Mouse (Mus musculus): ENCODE results near the gene Kif17.

GRCm38 (mm10) chr4:138293949-138294550, 43.8 kb downstream of the Kif17 start:
- TF ChIP-seq POLR2A (IDR thresholded peaks at IDR 0.05; ENCODE audit: borderline replicate concordance, control insufficient read depth, low read depth, low read length) (no peak), CTCF (IDR thresholded peaks at IDR 0.05; ENCODE audit: control insufficient read depth, insufficient read depth, low read length) (no peak)
